Mouse (Mus musculus) frontal cortex, postnatal 36 days (tissue): ENCODE measurements around the gene Kcnc3.

Source experiments
- DNase-seq, 2 experiments: peaks; one replicate each; pipeline ENCODE4 v3.0.0; 2022; ENCODE audit warnings: low spot score in 2 of 2

Gene Kcnc3

GRCm38 (mm10) chr7:44596996-44597538, 6.6 kb downstream of the Kcnc3 start:
- no peak for DNase-seq

GRCm38 (mm10) chr7:44597666-44598065, 7.2 kb downstream of the Kcnc3 start:
- DNase-seq: no peak

- DNase-seq: no peak
Observed at GRCm38 (mm10) chr7:44598336-44598735, 7.9 kb downstream of the Kcnc3 start.

GRCm38 (mm10) chr7:44600691-44601262, 10.3 kb downstream of the Kcnc3 start:
- DNase-seq: no peak

GRCm38 (mm10) chr7:44601646-44602045, 11.2 kb downstream of the Kcnc3 start:
- no peak for DNase-seq

GRCm38 (mm10) chr7:44602443-44602842, 12.0 kb downstream of the Kcnc3 start:
- peak; percentile 77 to 84 for DNase-seq

- DNase-seq: no peak
Observed at GRCm38 (mm10) chr7:44603186-44603855, 12.9 kb downstream of the Kcnc3 start.

GRCm38 (mm10) chr7:44604139-44604606, 13.7 kb downstream of the Kcnc3 start:
- DNase-seq: peak in 1 of 2 experiments; percentile 33

GRCm38 (mm10) chr7:44604619-44605018, 14.2 kb downstream of the Kcnc3 start:
- no peak for DNase-seq

GRCm38 (mm10) chr7:44605436-44605835, 15.0 kb downstream of the Kcnc3 start:
- DNase-seq: no peak

GRCm38 (mm10) chr7:44606171-44606901, 15.9 kb downstream of the Kcnc3 start:
- DNase-seq: peak; percentile 54 to 56

- no peak for DNase-seq
Observed at GRCm38 (mm10) chr7:44612192-44612591, 21.7 kb downstream of the Kcnc3 start.

- no peak for DNase-seq
Observed at GRCm38 (mm10) chr7:44614041-44614688, 23.7 kb downstream of the Kcnc3 start.

GRCm38 (mm10) chr7:44615309-44615708, 24.8 kb downstream of the Kcnc3 start:
- no peak for DNase-seq

GRCm38 (mm10) chr7:44615987-44616386, 25.5 kb downstream of the Kcnc3 start:
- no peak for DNase-seq

GRCm38 (mm10) chr7:44617059-44617458, 26.6 kb downstream of the Kcnc3 start:
- no peak for DNase-seq

GRCm38 (mm10) chr7:44623714-44624542, 33.5 kb downstream of the Kcnc3 start:
- no peak for DNase-seq

- DNase-seq: no peak
Observed at GRCm38 (mm10) chr7:44624543-44624826, 34.0 kb downstream of the Kcnc3 start.

GRCm38 (mm10) chr7:44624828-44625227, 34.4 kb downstream of the Kcnc3 start:
- no peak for DNase-seq

GRCm38 (mm10) chr7:44625241-44626067, 35.0 kb downstream of the Kcnc3 start:
- DNase-seq: no peak

- no peak for DNase-seq
Observed at GRCm38 (mm10) chr7:44626068-44626385, 35.6 kb downstream of the Kcnc3 start.
